Mouse (Mus musculus): ENCODE data around the gene Smg1. TPM values are rescaled to one million over a fixed set of nuclear protein-coding genes. Genes with fewer than 3 reads are reported as not detected.

Smg1 gene
- 22.2 and 26.9 TPM in 2 replicates for polyA plus RNA-seq (2012; rRNA removed)

GRCm38 (mm10) chr7:118243453-118244385 lies at the start of gene Smg1:
Smg1 (minus strand) TSS chr7:118243670.

GRCm38 (mm10) chr7:118129430-118130041 lies 113.9 kb downstream of the Smg1 start, which contains the start of gene Arl6ip1:
Arl6ip1 (minus strand) TSS chr7:118129662.

GRCm38 (mm10) chr7:118115877-118116568 lies 127.4 kb downstream of the Smg1 start, which contains the start of gene Rps15a:
Rps15a (minus strand) TSS chr7:118116188.

Other genes starting within 250 kb of the Smg1 start
- gene Rps15a, start 127.5 kb downstream of the Smg1 start, polyA plus RNA-seq (2012; rRNA removed) = 243 and 355 TPM in 2 replicates
- gene Arl6ip1, start 114.0 kb downstream of the Smg1 start, polyA plus RNA-seq (2012; rRNA removed) = 31.1 and 43.8 TPM in 2 replicates
- gene Syt17, start 204.6 kb upstream of the Smg1 start, polyA plus RNA-seq (2012; rRNA removed) = 3.6 and 3.8 TPM in 2 replicates
- 12.6 and 14.5 TPM in 2 replicates for gene Itpripl2, start 248.3 kb upstream of the Smg1 start, polyA plus RNA-seq (2012; rRNA removed)